Mouse (Mus musculus) lung, adult 2 months (tissue): ENCODE results near the gene Slc43a3.

ENCODE experiments used
- CTCF ChIP-seq: fragments of 200-500 bp; IDR thresholded peaks from 2 replicates; pipeline ENCODE4 v1.5.1; 2011; ENCODE audit warnings: mild to moderate bottlenecking, low read length, control low read depth; ENCODE audit not compliant: insufficient read depth
- POLR2A ChIP-seq: fragments of 200-500 bp; IDR thresholded peaks from 2 replicates; pipeline ENCODE4 v1.6.1; 2011; ENCODE audit warnings: low read depth, mild to moderate bottlenecking, control low read depth, low read length, borderline replicate concordance; ENCODE audit errors: extremely low read depth

DNA sequence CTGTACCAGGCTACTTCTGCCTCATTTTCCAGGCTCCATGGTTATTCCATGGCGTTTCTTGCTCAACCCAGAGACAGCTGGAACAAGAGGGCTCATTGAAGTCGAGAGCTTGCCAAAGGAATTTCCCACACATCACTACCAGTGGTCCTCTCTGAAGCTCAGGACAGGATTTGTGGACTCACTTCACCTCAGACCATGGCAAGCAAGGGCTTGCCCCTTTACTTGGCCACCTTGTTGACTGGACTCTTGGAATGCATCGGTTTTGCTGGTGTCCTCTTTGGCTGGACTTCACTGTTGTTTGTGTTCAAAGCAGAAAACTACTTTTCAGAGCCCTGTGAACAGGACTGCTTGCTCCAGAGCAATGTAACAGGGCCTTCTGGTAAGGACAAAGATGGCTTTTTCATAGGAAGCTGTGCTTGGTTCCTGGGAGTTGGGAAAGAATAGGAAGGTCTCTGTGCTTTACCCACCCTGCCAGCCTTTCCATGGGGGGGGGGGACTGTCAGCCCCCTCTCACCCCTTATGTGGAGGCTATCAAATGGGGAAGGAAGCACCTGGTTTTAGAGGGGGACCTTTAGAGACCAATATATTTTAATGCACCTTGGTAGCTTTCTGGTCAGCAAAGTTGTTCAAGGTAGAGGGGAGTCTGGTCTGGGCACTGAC lies 1.2 kb downstream of the Slc43a3 start:
- no peak for TF ChIP-seq POLR2A
- TF ChIP-seq CTCF = no peak
